Mouse (Mus musculus) limb, embryonic 13.5 days (tissue): ENCODE data around the gene 4921504E06Rik. TPM values are rescaled to one million over a fixed set of nuclear protein-coding genes. Genes with fewer than 3 reads are reported as not detected.
A peak's percentile ranks its signal among the peaks of the same experiment; 100 is the strongest.

Source experiments
- ATAC-seq: fragments of 200-750 bp; cut with Nextera tagmentation; 2 replicates; pipeline ENCODE4 v1.8.0; 2017; ENCODE audit warnings: low read depth, moderate number of reproducible peaks, moderate TSS enrichment; ENCODE audit not compliant: low FRiP score
- H3K27ac ChIP-seq: fragments of 300-500 bp; sonication (generic); 2 replicates; pipeline ENCODE4 v1.5.1; 2015; ENCODE audit warnings: inconsistent platforms, mild to moderate bottlenecking, moderate library complexity
- H3K27me3 ChIP-seq: fragments of 300-500 bp; sonication (generic); 2 replicates; pipeline ENCODE4 v1.6.1; 2015; ENCODE audit warnings: mild to moderate bottlenecking, inconsistent platforms
- H3K36me3 ChIP-seq: fragments of 300-500 bp; sonication (generic); 2 replicates; pipeline ENCODE4 v1.6.1; 2015; ENCODE audit warnings: inconsistent platforms, mild to moderate bottlenecking, moderate library complexity
- H3K4me1 ChIP-seq: fragments of 300-500 bp; sonication (generic); 2 replicates; pipeline ENCODE4 v1.6.1; 2015; ENCODE audit warnings: inconsistent platforms
- H3K4me2 ChIP-seq: fragments of 300-500 bp; sonication (generic); replicated peaks from 2 replicates; pipeline ENCODE4 v1.6.1; 2015; ENCODE audit warnings: inconsistent platforms, mild to moderate bottlenecking, moderate library complexity
- H3K4me3 ChIP-seq: fragments of 300-500 bp; sonication (generic); 2 replicates; pipeline ENCODE4 v1.5.1; 2015; ENCODE audit warnings: moderate library complexity, mild to moderate bottlenecking, inconsistent platforms
- H3K9ac ChIP-seq: fragments of 300-500 bp; sonication (generic); 2 replicates; pipeline ENCODE4 v1.6.1; 2015; ENCODE audit warnings: mild to moderate bottlenecking, inconsistent platforms
- H3K9me3 ChIP-seq: fragments of 300-500 bp; sonication (generic); 2 replicates; pipeline ENCODE4 v1.6.1; 2016; ENCODE audit warnings: inconsistent platforms
- WGBS: fragments of 180-500 bp; shearing (Covaris S2); methylation state at CpG from one replicate; pipeline ENCODE4 v1.1.7; 2015; 5-methylcytosine and 5-hydroxymethylcytosine counted together
- polyA plus RNA-seq: library from polyadenylated mRNA; unstranded; fragments of >200 nt; fragmentation: Nextera tagmentation; extraction: Ambion mirVana; gene quantifications from 2 replicates; pipeline ENCODE4 v1.2.1, GENCODE M21; 2015

4921504E06Rik gene
- polyA plus RNA-seq, 1 experiment from 2014 or later, result not detected

DNA sequence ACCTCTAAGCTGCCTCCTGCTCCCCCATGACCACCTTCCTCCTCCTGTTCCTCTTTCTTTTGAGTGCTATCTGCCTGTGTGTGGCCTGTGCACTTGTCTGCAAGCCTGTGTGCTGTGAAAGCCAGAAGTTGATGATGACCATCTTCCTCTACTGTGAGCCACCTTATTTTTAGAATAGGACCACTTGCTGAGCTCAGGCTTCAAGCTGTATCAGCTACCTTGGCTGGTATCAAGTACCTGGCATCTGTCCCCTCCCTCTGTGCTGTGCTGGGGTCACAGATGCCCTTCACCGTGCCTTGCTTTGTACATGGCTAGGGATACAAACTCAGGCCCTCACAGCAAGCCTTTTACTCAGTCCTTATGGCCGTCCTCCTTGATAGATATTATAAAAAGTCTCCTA lies 2.3 kb downstream of the 4921504E06Rik start:
- no peak for ATAC-seq
- H3K4me2 ChIP-seq, result no peak overlapping the region
- no peaks in the 10 kb centered on the region for H3K27me3 ChIP-seq
- H3K4me3 ChIP-seq, result no peak overlapping the region
- no peaks in the 10 kb centered on the region for H3K9me3 ChIP-seq
- H3K4me1 ChIP-seq, result peaks cover 22% of the 10 kb centered on the region
- H3K27ac ChIP-seq, result no peak overlapping the region
- no peaks in the 10 kb centered on the region for H3K36me3 ChIP-seq
- H3K9ac ChIP-seq, result no peak overlapping the region
- WGBS, result 76% methylated on average over 2 of the region's 2 CpGs

GRCm38 (mm10) chr2:19540906-19541305 lies 12.8 kb downstream of the 4921504E06Rik start:
- Histone ChIP-seq H3K9ac (no peak overlapping the region), H3K9me3 (no peaks in the 10 kb centered on the region), H3K27ac (no peak overlapping the region), H3K4me3 (no peak overlapping the region), H3K27me3 (no peaks in the 10 kb centered on the region), H3K4me2 (no peak overlapping the region), H3K4me1 (no peaks in the 10 kb centered on the region), H3K36me3 (no peaks in the 10 kb centered on the region)
- 67% methylated on average over 1 of the region's 1 CpGs for WGBS
- ATAC-seq, result no peak

GRCm38 (mm10) chr2:19529428-19529827 lies 24.3 kb downstream of the 4921504E06Rik start:
- ATAC-seq, result peak; percentile 44; the same call in 1 of the 2 replicates
- Histone ChIP-seq H3K9ac (no peak overlapping the region), H3K27me3 (peaks cover 3% of the 10 kb centered on the region; the same call in 1 of the 2 replicates), H3K36me3 (no peaks in the 10 kb centered on the region), H3K4me1 (no peaks in the 10 kb centered on the region), H3K4me3 (no peak overlapping the region), H3K27ac (no peak overlapping the region), H3K9me3 (no peaks in the 10 kb centered on the region), H3K4me2 (no peak overlapping the region)
- 83% methylated on average over 2 of the region's 2 CpGs for WGBS

DNA sequence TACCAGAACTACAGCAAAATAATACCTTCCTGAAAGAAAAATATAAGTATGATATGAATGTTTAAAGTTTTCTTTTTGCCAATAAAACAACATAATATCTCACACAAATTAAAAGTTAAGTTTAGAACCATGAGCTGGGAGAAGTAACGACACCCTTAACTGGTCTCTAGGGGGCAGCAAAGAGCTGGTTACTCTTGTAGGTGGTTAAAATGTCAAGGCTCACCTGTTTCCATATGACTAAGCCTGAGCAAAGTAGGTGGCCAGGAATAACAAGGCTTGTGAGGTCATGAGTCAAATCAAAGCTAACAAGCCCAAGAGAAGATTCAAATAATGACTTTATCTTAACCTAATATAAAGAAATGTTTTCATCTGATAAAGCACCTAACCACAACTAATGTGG lies 24.9 kb downstream of the 4921504E06Rik start:
- 0% methylated on average over 1 of the region's 1 CpGs for WGBS
- no peak overlapping the region for H3K27ac ChIP-seq
- H3K36me3 ChIP-seq, result no peaks in the 10 kb centered on the region
- no peaks in the 10 kb centered on the region for H3K9me3 ChIP-seq
- H3K27me3 ChIP-seq, result peaks cover 3% of the 10 kb centered on the region; the same call in 1 of the 2 replicates
- no peaks in the 10 kb centered on the region for H3K4me1 ChIP-seq
- no peak overlapping the region for H3K4me2 ChIP-seq
- no peak overlapping the region for H3K4me3 ChIP-seq
- no peak for ATAC-seq
- H3K9ac ChIP-seq, result no peak overlapping the region

DNA sequence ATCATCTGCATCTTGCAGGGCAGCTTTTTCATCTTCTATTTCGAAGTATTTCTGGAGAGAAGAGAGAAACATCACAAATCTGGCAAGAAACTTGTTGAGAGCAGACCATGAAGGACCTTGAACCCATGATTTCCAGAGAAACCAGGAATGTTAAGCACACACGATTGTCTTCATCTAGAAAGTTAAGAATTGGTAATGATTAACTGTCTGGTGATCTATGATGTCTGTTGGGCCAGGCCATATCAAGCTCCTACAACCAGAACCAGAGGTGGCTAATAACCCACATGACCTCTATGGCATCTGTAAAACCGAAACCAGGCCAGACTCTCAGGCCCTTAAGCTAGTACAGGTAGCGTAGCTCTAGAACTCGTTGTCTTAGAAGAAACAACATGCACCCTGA lies 29.6 kb downstream of the 4921504E06Rik start:
- Histone ChIP-seq H3K4me3 (no peak overlapping the region), H3K9ac (no peak overlapping the region), H3K27me3 (peaks cover 27% of the 10 kb centered on the region), H3K27ac (no peak overlapping the region), H3K9me3 (no peaks in the 10 kb centered on the region), H3K4me1 (no peaks in the 10 kb centered on the region), H3K4me2 (no peak overlapping the region), H3K36me3 (no peaks in the 10 kb centered on the region)
- WGBS, result 73% methylated on average over 5 of the region's 5 CpGs
- no peak for ATAC-seq

GRCm38 (mm10) chr2:19521662-19522061 lies 32.1 kb downstream of the 4921504E06Rik start:
- H3K4me1 ChIP-seq, result no peaks in the 10 kb centered on the region
- H3K27me3 ChIP-seq, result peaks cover 32% of the 10 kb centered on the region
- H3K27ac ChIP-seq, result no peak overlapping the region
- no peak overlapping the region for H3K4me3 ChIP-seq
- no peak overlapping the region for H3K9ac ChIP-seq
- no peaks in the 10 kb centered on the region for H3K9me3 ChIP-seq
- no peaks in the 10 kb centered on the region for H3K36me3 ChIP-seq
- ATAC-seq, result no peak
- H3K4me2 ChIP-seq, result no peak overlapping the region
- 25% methylated on average over 7 of the region's 7 CpGs for WGBS

- Histone ChIP-seq H3K27me3 (peaks cover 32% of the 10 kb centered on the region), H3K9ac (no peak overlapping the region), H3K36me3 (no peaks in the 10 kb centered on the region), H3K4me1 (no peaks in the 10 kb centered on the region), H3K4me2 (no peak overlapping the region), H3K27ac (no peak overlapping the region), H3K4me3 (no peak overlapping the region), H3K9me3 (no peaks in the 10 kb centered on the region)
- no peak for ATAC-seq
- 80% methylated on average over 2 of the region's 2 CpGs for WGBS
These were observed 33.1 kb downstream of the 4921504E06Rik start for GRCm38 (mm10) chr2:19520617-19521016.

GRCm38 (mm10) chr2:19519768-19520167 lies 33.9 kb downstream of the 4921504E06Rik start:
- no peaks in the 10 kb centered on the region for H3K9me3 ChIP-seq
- H3K4me1 ChIP-seq, result no peaks in the 10 kb centered on the region
- H3K36me3 ChIP-seq, result no peaks in the 10 kb centered on the region
- peak; percentile 59; the same call in 1 of the 2 replicates for ATAC-seq
- H3K4me2 ChIP-seq, result 0 out of 2 replicates have a peak overlapping the region, but pooled peaks have one; percentile 28
- peaks cover 32% of the 10 kb centered on the region for H3K27me3 ChIP-seq
- no peak overlapping the region for H3K27ac ChIP-seq
- WGBS, result 5% methylated on average over 7 of the region's 7 CpGs
- no peak overlapping the region for H3K9ac ChIP-seq
- H3K4me3 ChIP-seq, result no peak overlapping the region

- Histone ChIP-seq H3K36me3 (no peaks in the 10 kb centered on the region), H3K9ac (no peak overlapping the region), H3K4me1 (no peaks in the 10 kb centered on the region), H3K27ac (no peak overlapping the region), H3K4me3 (no peak overlapping the region), H3K27me3 (peaks cover 31% of the 10 kb centered on the region), H3K4me2 (no peak overlapping the region), H3K9me3 (no peaks in the 10 kb centered on the region)
- ATAC-seq, result no peak
- WGBS, result 59% methylated on average over 13 of the region's 13 CpGs
These were observed 35.8 kb downstream of the 4921504E06Rik start for GRCm38 (mm10) chr2:19517952-19518351.

DNA sequence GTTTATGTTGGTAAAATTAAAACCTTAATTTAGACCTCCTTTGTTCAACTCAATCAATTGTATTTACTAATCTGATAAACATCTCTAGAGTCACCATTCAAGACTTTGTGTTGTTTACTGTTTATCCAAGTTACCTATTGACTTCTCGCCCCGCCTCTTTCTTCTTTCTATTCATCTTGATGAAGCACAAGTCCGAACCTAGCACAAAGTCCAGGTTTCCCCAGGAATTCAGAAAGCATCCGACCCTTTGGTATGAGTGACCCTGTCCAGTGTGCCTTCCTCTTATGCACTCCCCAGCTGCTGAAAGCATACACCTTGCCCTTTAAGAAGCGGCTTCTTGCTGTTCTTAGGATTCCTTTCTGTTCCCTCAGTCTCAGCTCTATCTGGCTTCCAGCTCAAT lies 41.3 kb downstream of the 4921504E06Rik start:
- Histone ChIP-seq H3K4me2 (no peak overlapping the region), H3K4me3 (no peak overlapping the region), H3K4me1 (no peaks in the 10 kb centered on the region), H3K9ac (no peak overlapping the region), H3K36me3 (no peaks in the 10 kb centered on the region), H3K27ac (no peak overlapping the region), H3K9me3 (no peaks in the 10 kb centered on the region), H3K27me3 (peaks cover under 1% of the 10 kb centered on the region; the same call in 1 of the 2 replicates)
- no peak for ATAC-seq
- WGBS, result 75% methylated on average over 5 of the region's 5 CpGs

GRCm38 (mm10) chr2:19511032-19511431 lies 42.7 kb downstream of the 4921504E06Rik start:
- Histone ChIP-seq H3K9ac (no peak overlapping the region), H3K4me3 (no peak overlapping the region), H3K4me2 (no peak overlapping the region), H3K27ac (no peak overlapping the region), H3K36me3 (no peaks in the 10 kb centered on the region), H3K27me3 (no peaks in the 10 kb centered on the region), H3K4me1 (no peaks in the 10 kb centered on the region), H3K9me3 (no peaks in the 10 kb centered on the region)
- 50% methylated on average over 5 of the region's 5 CpGs for WGBS
- ATAC-seq, result no peak

GRCm38 (mm10) chr2:19505744-19506143 lies 48.0 kb downstream of the 4921504E06Rik start:
- Histone ChIP-seq H3K9ac (no peak overlapping the region), H3K27me3 (no peaks in the 10 kb centered on the region), H3K9me3 (no peaks in the 10 kb centered on the region), H3K4me2 (no peak overlapping the region), H3K27ac (no peak overlapping the region), H3K36me3 (no peaks in the 10 kb centered on the region), H3K4me3 (no peak overlapping the region), H3K4me1 (no peaks in the 10 kb centered on the region)
- WGBS, result 96% methylated on average over 1 of the region's 1 CpGs
- ATAC-seq, result no peak

DNA sequence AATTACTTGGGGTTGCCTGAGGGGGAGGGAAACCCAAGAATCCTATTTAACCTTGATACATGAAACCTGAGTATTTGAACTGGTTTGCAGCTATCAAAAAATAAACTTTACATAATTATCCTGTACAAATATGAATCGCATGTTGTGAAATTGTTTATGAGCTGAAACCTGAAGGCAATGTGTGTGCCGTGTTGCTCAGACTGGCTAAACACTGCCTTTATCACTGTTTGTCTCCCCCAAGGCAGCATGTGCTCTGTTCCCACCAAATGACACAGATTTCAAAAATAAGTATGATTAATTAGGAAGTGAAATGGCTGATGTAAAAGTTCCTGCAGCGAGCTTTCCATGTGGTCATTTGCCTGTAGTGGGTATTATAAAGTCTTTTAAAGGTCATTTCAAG lies 63.5 kb downstream of the 4921504E06Rik start:
- no peaks in the 10 kb centered on the region for H3K4me1 ChIP-seq
- H3K4me2 ChIP-seq, result no peak overlapping the region
- no peak overlapping the region for H3K27ac ChIP-seq
- no peak overlapping the region for H3K9ac ChIP-seq
- no peaks in the 10 kb centered on the region for H3K36me3 ChIP-seq
- H3K9me3 ChIP-seq, result no peaks in the 10 kb centered on the region
- ATAC-seq, result no peak
- no peak overlapping the region for H3K4me3 ChIP-seq
- WGBS, result 56% methylated on average over 3 of the region's 3 CpGs
- no peaks in the 10 kb centered on the region for H3K27me3 ChIP-seq
